Mouse (Mus musculus) spleen, adult 12 weeks (tissue): ENCODE results near the gene Nepro.

Experiments
- DNase-seq: peaks from one replicate; pipeline ENCODE4 v3.0.0; 2022; ENCODE audit warnings: low spot score

Nepro gene

GRCm38 (mm10) chr16:44703458-44703857 is 20.6 kb upstream of the Nepro start:
- DNase-seq, result no peak

GRCm38 (mm10) chr16:44716305-44717140 is 7.6 kb upstream of the Nepro start:
- no peak for DNase-seq

- no peak for DNase-seq
Observed at GRCm38 (mm10) chr16:44717141-44717634, 6.9 kb upstream of the Nepro start.

- no peak for DNase-seq
Observed at GRCm38 (mm10) chr16:44717838-44718237, 6.3 kb upstream of the Nepro start.

GRCm38 (mm10) chr16:44719349-44719748 is 4.8 kb upstream of the Nepro start:
- no peak for DNase-seq

DNA sequence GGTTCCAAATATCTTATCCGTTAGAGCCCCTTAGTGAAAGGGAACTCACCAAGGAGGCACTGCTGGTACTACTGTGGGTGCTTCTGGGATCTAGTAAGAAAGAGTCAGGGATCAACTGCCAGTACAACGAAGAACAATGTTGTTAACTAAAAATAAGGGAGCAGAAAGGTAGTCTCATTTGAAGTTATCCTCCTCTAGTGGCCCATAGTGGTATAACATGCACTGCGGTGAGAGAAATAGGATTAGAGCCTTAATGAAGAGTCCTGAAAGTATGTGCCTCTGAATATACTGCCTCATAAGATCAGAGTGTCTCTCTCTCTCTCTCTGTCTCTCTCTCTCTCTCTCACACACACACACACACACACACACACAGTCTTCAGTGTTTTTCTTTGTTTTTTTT is 3.6 kb upstream of the Nepro start:
- DNase-seq, result no peak

DNA sequence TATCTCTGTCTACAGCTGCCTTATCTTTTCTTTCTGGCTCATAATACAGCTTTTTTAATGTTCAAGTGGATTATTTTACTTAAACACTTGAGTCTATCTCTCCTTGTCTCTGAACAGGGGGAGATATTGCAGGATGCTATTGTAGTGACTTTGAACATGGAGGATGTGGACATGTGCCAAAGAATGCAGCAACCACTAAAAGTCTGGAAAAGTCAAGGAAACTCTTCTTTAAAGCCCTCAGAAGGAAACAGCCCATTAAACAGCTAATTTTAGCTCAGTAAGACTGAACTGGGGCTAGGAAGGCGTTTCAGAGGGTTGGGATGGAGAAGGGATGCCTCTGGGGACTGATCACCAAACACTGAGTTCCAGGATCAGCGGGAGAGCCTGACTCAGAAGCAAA is 1.4 kb upstream of the Nepro start:
- no peak for DNase-seq

- no peak for DNase-seq
Observed at GRCm38 (mm10) chr16:44724847-44725246, 746 bp downstream of the Nepro start.

GRCm38 (mm10) chr16:44725286-44726223 is 1.5 kb downstream of the Nepro start:
- DNase-seq, result peak; percentile 41

GRCm38 (mm10) chr16:44727525-44727924 is 3.4 kb downstream of the Nepro start:
- DNase-seq, result no peak

DNA sequence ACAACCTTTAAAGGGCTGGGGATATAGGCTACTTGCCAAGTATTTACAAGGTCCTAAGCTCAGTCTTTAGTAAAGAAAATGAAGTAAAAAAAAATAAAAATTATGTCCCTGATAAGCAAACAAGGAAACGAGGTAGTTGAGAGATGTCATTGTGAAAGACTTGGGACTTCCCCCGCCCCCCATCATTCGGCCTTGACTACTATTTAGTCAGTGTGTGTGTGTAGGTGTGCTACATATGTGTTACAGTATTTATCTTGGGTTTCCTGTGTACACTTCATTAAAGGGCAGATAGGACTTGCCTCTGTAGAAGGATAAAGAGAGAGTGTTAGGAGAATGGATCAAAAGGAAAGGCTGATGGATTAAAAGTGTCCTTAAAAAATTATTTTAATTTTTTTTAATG is 10.0 kb downstream of the Nepro start:
- DNase-seq, result no peak

GRCm38 (mm10) chr16:44735676-44736075 is 11.6 kb downstream of the Nepro start:
- no peak for DNase-seq

DNA sequence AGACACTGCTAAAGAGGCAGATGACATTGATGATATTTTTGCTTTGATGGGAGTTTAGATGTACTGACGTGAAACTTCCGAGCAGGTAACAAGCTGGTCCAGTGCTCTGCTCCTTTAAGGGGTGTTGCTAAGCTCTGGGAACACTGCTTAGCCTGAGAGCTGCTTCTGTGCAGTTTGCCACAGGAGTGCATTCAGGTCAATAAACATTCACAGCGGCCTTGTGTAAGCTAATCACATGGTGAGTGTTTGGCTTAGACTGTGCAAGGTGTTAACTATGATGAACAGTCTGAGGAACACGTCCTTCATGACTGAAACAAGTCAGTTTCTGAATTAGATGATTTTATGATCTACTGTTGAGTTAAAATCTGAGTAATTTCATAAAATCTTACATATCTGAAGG is 12.0 kb downstream of the Nepro start:
- DNase-seq, result no peak

DNA sequence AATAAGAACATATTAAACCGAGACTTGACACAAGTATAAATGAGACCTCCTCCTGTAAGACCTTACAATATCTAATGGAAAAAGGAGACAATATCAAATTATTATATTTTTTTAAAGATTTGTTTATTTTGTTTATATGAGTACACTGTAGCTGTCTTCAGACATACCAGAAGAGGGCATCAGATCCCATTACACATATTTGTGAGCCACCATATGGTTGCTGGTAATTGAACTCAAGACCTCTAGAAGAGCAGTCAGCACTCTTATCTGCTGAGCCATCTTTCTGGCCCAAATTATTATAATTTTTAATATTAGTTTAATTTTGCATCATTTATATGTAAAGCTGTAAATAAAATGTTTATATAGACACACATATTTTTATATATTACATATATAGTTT is 18.7 kb downstream of the Nepro start:
- no peak for DNase-seq

GRCm38 (mm10) chr16:44745471-44745865 is 21.4 kb downstream of the Nepro start:
- DNase-seq, result no peak

DNA sequence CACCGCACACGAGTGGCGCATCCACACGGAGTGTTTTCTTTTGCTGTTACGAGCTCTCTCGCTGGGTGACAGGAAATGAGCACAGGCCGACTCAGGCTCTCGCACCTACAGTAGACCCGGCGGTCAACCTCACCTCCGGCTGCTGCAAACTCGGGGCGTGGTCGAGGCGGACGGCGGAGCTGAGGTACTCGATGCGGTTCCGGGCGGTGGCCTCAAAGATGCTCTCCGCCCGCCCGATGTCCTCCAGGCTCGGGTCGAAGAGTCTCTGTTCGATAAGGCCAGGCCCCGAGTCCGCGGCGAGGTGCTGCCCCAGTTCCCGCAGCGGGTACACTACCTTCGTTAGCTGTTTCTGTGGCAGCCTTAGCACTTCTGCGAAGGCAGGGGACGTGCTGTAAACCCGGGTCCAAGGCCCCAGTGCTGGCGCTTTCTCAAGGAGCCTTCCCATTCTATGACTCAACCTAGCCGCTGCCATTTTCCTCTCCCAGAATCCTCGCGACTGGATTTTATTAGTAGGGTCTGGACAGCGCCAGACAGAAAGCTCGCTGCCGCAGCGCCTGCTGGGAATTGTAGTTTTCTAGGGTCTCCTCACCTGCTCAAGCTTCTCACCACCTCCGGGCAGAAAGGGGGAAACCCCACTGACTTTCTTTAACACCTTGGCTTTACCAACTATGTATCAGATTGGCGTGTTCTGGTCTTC is 21.9 kb downstream of the Nepro start, which contains the start of gene Gtpbp8:
Gene Gtpbp8 (minus strand): TSS at position 498 of the 697 bp plus-strand sequence.
- peak; percentile 70 for DNase-seq

DNA sequence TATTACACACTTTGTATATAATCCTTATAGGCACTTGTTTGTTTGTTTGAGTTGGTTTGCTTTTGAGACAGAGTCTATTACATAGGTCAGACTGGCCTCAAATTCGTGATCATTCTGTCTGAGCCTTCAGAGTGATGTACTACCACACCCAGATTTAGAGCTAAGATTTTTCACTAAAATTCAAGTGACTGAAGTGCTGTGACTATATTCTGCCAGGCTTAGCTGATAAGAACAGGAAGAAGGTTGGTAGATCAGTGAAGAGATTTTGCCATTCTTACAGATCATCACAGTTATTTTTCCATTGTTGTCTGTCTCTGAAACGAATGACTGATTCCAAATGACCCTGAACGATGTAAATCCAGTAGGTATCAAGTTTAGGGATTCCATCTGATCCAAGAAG is 23.9 kb downstream of the Nepro start:
- no peak for DNase-seq

- no peak for DNase-seq
Observed at GRCm38 (mm10) chr16:44757700-44758099, 33.6 kb downstream of the Nepro start.

DNA sequence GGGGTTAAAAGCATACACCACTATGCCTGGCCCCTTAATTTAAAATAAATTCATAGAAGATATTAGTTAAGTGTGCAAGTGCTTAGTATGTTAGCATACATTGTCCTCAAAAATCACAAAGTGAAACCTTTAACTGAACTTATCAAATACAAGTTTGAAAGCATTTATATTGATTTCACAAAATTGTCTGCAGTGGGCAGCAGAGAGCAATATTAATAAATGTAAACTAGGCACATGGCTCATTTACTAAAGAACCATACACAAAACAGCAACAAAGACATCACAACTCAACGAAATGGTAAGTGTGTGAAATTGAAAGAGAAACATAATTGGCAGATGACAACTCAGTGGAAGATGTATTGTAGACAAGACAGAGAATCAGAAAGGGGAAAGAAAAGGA is 37.7 kb downstream of the Nepro start:
- no peak for DNase-seq

- DNase-seq, result no peak
Observed at GRCm38 (mm10) chr16:44765555-44766319, 41.6 kb downstream of the Nepro start, which contains the start of gene Cd200r1. Cd200r1 (plus strand) TSS chr16:44765736.

DNA sequence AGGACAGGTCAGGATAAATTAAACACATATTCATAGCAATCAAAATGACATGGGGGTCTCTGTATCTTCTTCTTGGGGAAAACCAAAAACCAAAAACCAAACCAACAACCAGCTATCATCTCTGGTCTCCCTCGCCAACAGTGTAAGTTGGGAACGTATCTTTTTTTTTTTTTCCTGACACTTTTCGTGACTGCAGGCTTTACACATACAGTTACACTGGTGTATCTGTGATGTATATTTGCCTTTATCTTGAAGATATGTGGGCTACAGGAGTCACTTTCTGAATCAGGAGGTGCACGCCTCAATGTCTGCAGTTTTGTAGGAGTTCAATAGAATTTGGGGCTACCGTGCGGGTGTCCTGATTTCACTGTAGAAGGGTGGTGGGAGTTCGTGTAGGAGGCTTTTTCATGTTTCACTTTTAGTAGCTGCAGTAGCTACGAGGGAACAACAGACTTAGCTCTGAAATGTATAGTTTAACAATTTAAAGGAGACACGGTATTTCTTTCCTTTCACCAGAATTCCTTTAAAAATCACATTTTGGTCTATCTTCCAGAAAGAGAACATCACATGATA is 42.3 kb downstream of the Nepro start:
- no peak for DNase-seq
